Mouse (Mus musculus) stomach, embryonic 16.5 days (tissue): ENCODE measurements around the gene Usp4. TPM values are rescaled to one million over a fixed set of nuclear protein-coding genes. Genes with fewer than 3 reads are reported as not detected.

Experiments used
- ATAC-seq: fragments of 200-750 bp; cut with Nextera tagmentation; 2 replicates; pipeline ENCODE4 v1.8.0; 2017; ENCODE audit warnings: moderate number of reproducible peaks, moderate TSS enrichment; ENCODE audit not compliant: insufficient read depth, low FRiP score
- H3K27ac ChIP-seq: fragments of 300-500 bp; sonication (generic); 2 replicates; pipeline ENCODE4 v1.5.1; 2014; ENCODE audit warnings: low read length
- H3K27me3 ChIP-seq: fragments of 300-500 bp; sonication (generic); 2 replicates; pipeline ENCODE4 v1.6.1; 2014; ENCODE audit warnings: low read length, control low read depth, mixed read lengths; ENCODE audit not compliant: control insufficient read depth, insufficient read depth
- H3K36me3 ChIP-seq: fragments of 300-500 bp; sonication (generic); 2 replicates; pipeline ENCODE4 v1.6.1; 2014; ENCODE audit warnings: low read length; ENCODE audit not compliant: control insufficient read depth, insufficient read depth
- H3K4me1 ChIP-seq: fragments of 300-500 bp; sonication (generic); 2 replicates; pipeline ENCODE4 v1.6.1; 2014; ENCODE audit warnings: low read length, control low read depth, mixed read lengths; ENCODE audit not compliant: control insufficient read depth, insufficient read depth
- H3K4me2 ChIP-seq: fragments of 300-500 bp; sonication (generic); 2 replicates; pipeline ENCODE4 v1.6.1; 2014; ENCODE audit warnings: low read depth, low read length, mixed read lengths
- H3K4me3 ChIP-seq: fragments of 300-500 bp; sonication (generic); replicated peaks from 2 replicates; pipeline ENCODE4 v1.5.1; 2014; ENCODE audit warnings: mild to moderate bottlenecking, low read length
- H3K9ac ChIP-seq: fragments of 300-500 bp; sonication (generic); 2 replicates; pipeline ENCODE4 v1.6.1; 2014; ENCODE audit warnings: low read length
- H3K9me3 ChIP-seq: fragments of 300-500 bp; sonication (generic); replicated peaks from 2 replicates; pipeline ENCODE4 v1.6.1; 2016; ENCODE audit warnings: low read length, control low read depth; ENCODE audit not compliant: control insufficient read depth
- WGBS: fragments of 180-500 bp; shearing (Covaris S2); extraction: QIAGEN DNeasy Blood & Tissue Kit; methylation state at CpG from one replicate; pipeline ENCODE4 v1.1.7; 2014; 5-methylcytosine and 5-hydroxymethylcytosine counted together
- polyA plus RNA-seq: library from polyadenylated mRNA; unstranded; fragments of >200 nt; fragmentation: Nextera tagmentation; extraction: Ambion mirVana; gene quantifications from 2 replicates; pipeline ENCODE4 v1.2.1, GENCODE M21; 2015

Usp4 gene
- polyA plus RNA-seq, 1 experiment from 2014 or later = 92.7 TPM

DNA sequence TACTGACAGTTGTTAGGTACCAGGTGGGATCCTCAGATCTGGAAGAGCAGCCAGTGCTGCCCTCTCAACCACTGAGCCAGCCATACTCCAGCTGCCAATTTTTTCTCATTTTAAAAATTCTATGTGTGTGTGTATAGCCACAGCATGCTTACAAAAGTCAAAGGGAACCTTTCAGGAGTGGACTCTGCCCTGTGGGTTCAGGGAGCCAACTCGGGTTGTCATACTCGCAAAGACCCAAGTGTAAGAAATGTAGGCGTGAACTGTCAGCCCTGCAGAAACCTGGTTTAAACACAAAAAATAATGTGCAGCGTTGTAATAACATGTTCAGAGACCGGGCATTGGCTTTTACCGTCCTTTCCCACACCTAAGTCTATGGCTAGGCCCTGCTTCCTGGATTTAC is 46.5 kb downstream of the Usp4 start:
- Histone ChIP-seq H3K36me3 (peaks cover 17% of the 10 kb centered on the region), H3K9ac (no peak overlapping the region), H3K27me3 (no peaks in the 10 kb centered on the region), H3K27ac (no peak overlapping the region), H3K4me1 (no peaks in the 10 kb centered on the region), H3K9me3 (no peaks in the 10 kb centered on the region), H3K4me2 (no peak overlapping the region), H3K4me3 (no peak overlapping the region)
- 95% methylated on average over 6 of the region's 6 CpGs for WGBS
- no peak for ATAC-seq

DNA sequence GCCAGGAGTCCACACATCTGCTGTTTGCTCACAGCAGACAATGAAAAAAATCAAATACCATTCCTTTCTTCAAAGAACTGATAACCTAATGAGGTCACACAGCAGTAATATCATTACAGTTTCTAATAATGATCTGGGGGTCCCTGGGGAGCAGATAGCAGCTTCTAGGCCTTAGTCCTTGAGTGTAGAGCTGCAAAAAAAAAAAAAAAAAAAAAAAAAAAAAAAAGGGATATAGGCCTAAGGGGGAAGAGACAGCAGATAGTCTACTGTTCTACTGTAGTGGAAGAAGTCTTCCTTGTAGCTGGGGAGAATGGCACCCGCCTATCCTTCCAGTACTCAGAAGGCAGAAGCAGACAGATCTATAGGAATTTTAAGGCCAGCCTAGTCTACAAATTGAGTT is 47.8 kb downstream of the Usp4 start:
- Histone ChIP-seq H3K4me1 (no peaks in the 10 kb centered on the region), H3K4me3 (no peak overlapping the region), H3K27me3 (no peaks in the 10 kb centered on the region), H3K9me3 (no peaks in the 10 kb centered on the region), H3K36me3 (peaks cover 17% of the 10 kb centered on the region), H3K4me2 (no peak overlapping the region), H3K9ac (no peak overlapping the region), H3K27ac (no peak overlapping the region)
- WGBS = 85% methylated on average over 1 of the region's 1 CpGs
- no peak for ATAC-seq

DNA sequence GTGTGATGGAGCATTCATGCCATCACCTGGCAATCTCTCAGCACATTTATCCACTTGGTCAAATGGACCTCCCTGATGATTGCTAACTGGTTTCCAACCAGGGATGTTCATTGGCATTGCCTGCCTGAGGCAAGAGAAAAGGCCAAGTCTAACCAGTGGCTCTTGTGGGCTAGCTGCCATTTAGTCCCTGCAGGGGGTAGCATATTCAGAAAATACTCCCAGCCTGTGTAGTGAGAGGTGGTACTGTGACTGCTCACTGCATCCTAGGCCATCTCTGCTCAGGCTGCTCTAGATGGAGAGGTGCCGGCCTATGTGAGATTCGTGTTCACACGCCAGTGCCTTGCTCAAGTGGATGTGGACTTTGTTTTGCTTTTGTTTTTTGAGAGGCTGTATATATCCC is 50.7 kb downstream of the Usp4 start:
- no peaks in the 10 kb centered on the region for H3K4me1 ChIP-seq
- peaks cover 1% of the 10 kb centered on the region; the same call in 1 of the 2 replicates for H3K36me3 ChIP-seq
- ATAC-seq = no peak
- H3K9ac ChIP-seq = no peak overlapping the region
- no peak overlapping the region for H3K4me3 ChIP-seq
- H3K9me3 ChIP-seq = no peaks in the 10 kb centered on the region
- 96% methylated on average over 3 of the region's 3 CpGs for WGBS
- H3K27me3 ChIP-seq = no peaks in the 10 kb centered on the region
- no peak overlapping the region for H3K27ac ChIP-seq
- H3K4me2 ChIP-seq = no peak overlapping the region

DNA sequence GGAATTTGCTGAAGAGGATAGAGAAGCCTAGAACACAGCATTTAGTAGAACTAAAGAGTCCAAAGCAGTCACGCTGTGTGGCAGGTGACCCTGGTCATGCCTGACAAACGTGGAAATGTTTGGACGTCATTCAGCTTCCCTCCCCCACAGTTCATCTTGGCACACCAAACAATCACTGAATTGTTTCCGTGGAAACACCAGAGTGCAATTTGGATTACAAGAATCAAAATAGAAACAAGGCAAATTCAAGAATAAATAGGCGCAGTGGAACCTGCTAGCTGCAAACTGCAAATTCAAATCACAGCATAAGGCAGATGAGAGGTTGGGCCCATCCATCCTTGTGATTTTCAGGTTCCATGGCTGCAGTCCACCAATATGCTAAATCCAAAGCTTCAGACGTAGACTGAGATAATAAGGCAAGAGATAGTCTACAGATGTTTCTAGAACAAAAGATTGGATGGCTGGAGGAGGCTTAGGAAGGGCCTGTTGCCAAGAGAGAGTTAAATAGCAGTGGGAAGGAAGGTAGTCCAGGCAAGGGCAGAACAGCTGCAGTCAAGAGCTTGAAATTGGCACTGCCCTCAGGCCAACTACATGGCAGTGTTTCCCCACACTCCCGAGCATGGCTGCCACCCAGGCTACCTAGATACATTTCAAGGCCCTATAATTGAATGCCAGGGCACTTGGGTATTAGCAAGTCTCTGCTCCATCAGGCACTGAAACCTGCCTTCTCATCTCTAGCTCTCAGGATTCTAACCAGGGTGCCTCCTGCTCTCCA is 53.7 kb downstream of the Usp4 start:
- no peak overlapping the region for H3K4me2 ChIP-seq
- H3K36me3 ChIP-seq = no peaks in the 10 kb centered on the region
- H3K27ac ChIP-seq = peak overlapping the region; percentile 61; the same call in 1 of the 2 replicates
- no peak overlapping the region for H3K4me3 ChIP-seq
- H3K4me1 ChIP-seq = no peaks in the 10 kb centered on the region
- H3K27me3 ChIP-seq = no peaks in the 10 kb centered on the region
- H3K9ac ChIP-seq = no peak overlapping the region
- no peak for ATAC-seq
- 61% methylated on average over 7 of the region's 7 CpGs for WGBS
- H3K9me3 ChIP-seq = no peaks in the 10 kb centered on the region

- Histone ChIP-seq H3K9ac (no peak overlapping the region), H3K4me1 (no peaks in the 10 kb centered on the region), H3K4me2 (no peak overlapping the region), H3K4me3 (no peak overlapping the region), H3K27ac (peak overlapping the region; percentile 17), H3K9me3 (no peaks in the 10 kb centered on the region), H3K36me3 (no peaks in the 10 kb centered on the region), H3K27me3 (no peaks in the 10 kb centered on the region)
- no peak; the same call in 1 of the 2 replicates for ATAC-seq
- WGBS = 74% methylated on average over 4 of the region's 4 CpGs
Measured at GRCm38 (mm10) chr9:108403081-108403480, 55.4 kb downstream of the Usp4 start.

- H3K36me3 ChIP-seq = no peaks in the 10 kb centered on the region
- no peaks in the 10 kb centered on the region for H3K4me1 ChIP-seq
- no peak overlapping the region for H3K9ac ChIP-seq
- H3K27ac ChIP-seq = no peak overlapping the region
- no peaks in the 10 kb centered on the region for H3K9me3 ChIP-seq
- ATAC-seq = no peak
- WGBS = 74% methylated on average over 8 of the region's 8 CpGs
- no peak overlapping the region for H3K4me3 ChIP-seq
- H3K4me2 ChIP-seq = no peak overlapping the region
- H3K27me3 ChIP-seq = no peaks in the 10 kb centered on the region
Measured at GRCm38 (mm10) chr9:108404451-108404850, 56.8 kb downstream of the Usp4 start.

GRCm38 (mm10) chr9:108409535-108409934 is 61.9 kb downstream of the Usp4 start:
- H3K9ac ChIP-seq = no peak overlapping the region
- 87% methylated on average over 4 of the region's 4 CpGs for WGBS
- no peaks in the 10 kb centered on the region for H3K4me1 ChIP-seq
- ATAC-seq = no peak
- no peaks in the 10 kb centered on the region for H3K9me3 ChIP-seq
- no peak overlapping the region for H3K4me3 ChIP-seq
- no peaks in the 10 kb centered on the region for H3K27me3 ChIP-seq
- no peak overlapping the region for H3K4me2 ChIP-seq
- no peak overlapping the region for H3K27ac ChIP-seq
- H3K36me3 ChIP-seq = no peaks in the 10 kb centered on the region

- no peak overlapping the region for H3K27ac ChIP-seq
- no peaks in the 10 kb centered on the region for H3K4me1 ChIP-seq
- no peak for ATAC-seq
- 80% methylated on average over 9 of the region's 9 CpGs for WGBS
- no peaks in the 10 kb centered on the region for H3K9me3 ChIP-seq
- no peak overlapping the region for H3K4me3 ChIP-seq
- H3K27me3 ChIP-seq = no peaks in the 10 kb centered on the region
- no peak overlapping the region for H3K9ac ChIP-seq
- H3K36me3 ChIP-seq = no peaks in the 10 kb centered on the region
- H3K4me2 ChIP-seq = no peak overlapping the region
Measured at GRCm38 (mm10) chr9:108411381-108411942, 63.8 kb downstream of the Usp4 start.

DNA sequence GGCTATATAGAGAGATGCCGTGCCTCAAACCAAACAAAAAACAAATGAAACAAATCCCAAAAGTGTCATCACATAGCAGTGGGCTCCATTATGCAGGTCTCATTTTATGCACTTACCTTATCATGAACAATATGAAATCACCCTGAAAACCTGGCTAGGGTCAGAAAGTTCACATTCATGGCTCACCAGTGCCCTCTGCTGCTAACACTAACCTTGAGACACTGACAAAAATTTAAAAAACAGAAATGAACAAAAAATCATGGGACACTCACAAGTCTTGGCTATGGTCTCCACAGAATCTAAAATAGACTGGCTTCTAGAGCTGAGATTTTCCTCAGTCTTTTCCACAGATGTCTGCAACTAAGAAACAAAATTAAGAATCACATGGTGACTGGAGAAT is 64.6 kb downstream of the Usp4 start:
- H3K27me3 ChIP-seq = no peaks in the 10 kb centered on the region
- no peak overlapping the region for H3K4me2 ChIP-seq
- H3K9me3 ChIP-seq = no peaks in the 10 kb centered on the region
- no peak for ATAC-seq
- H3K4me1 ChIP-seq = no peaks in the 10 kb centered on the region
- H3K36me3 ChIP-seq = no peaks in the 10 kb centered on the region
- H3K9ac ChIP-seq = no peak overlapping the region
- WGBS = 69% methylated on average over 1 of the region's 1 CpGs
- no peak overlapping the region for H3K27ac ChIP-seq
- H3K4me3 ChIP-seq = no peak overlapping the region
